Mouse (Mus musculus) adipocyte (in vitro differentiated cells): ENCODE measurements at regions not wholly inside any gene's neighbourhood (a gene's known extent, or its start where the extent isn't known, plus 50 kb on each side); places are given as distances from the start of the nearest gene placed in this dataset.

ENCODE experiments used
- DNase-seq: peaks from one replicate; pipeline ENCODE4 v3.0.0-alpha.2; 2016; ENCODE audit warnings: low spot score

- peak; percentile 61 for DNase-seq
Measured at GRCm38 (mm10) chr9:122437464-122437863, 86.1 kb downstream of the Abhd5 start.

GRCm38 (mm10) chr9:122446387-122447105 is 95.1 kb downstream of the Abhd5 start:
- peak; percentile 28 for DNase-seq

GRCm38 (mm10) chr9:122447568-122447967 is 96.2 kb downstream of the Abhd5 start:
- DNase-seq = no peak

- DNase-seq = no peak
Measured at GRCm38 (mm10) chr9:122448342-122448741, 96.9 kb downstream of the Abhd5 start.

GRCm38 (mm10) chr9:122450524-122450923 is 99.1 kb downstream of the Abhd5 start:
- DNase-seq = no peak

GRCm38 (mm10) chr9:122455301-122455700 is 103.9 kb downstream of the Abhd5 start:
- DNase-seq = no peak

GRCm38 (mm10) chr9:122455779-122456178 is 104.4 kb downstream of the Abhd5 start:
- DNase-seq = no peak

- no peak for DNase-seq
Measured at GRCm38 (mm10) chr9:122459491-122459890, 108.1 kb downstream of the Abhd5 start.

- DNase-seq = peak; percentile 83
Measured at GRCm38 (mm10) chr9:122471539-122471938, 120.1 kb downstream of the Abhd5 start.

GRCm38 (mm10) chr9:122476356-122476755 is 124.9 kb downstream of the Abhd5 start:
- peak; percentile 51 for DNase-seq

GRCm38 (mm10) chr9:122487001-122487400 is 135.6 kb downstream of the Abhd5 start:
- no peak for DNase-seq

GRCm38 (mm10) chr9:122494691-122495090 is 143.3 kb downstream of the Abhd5 start:
- DNase-seq = peak; percentile 22

GRCm38 (mm10) chr9:122496482-122496985 is 145.1 kb downstream of the Abhd5 start:
- DNase-seq = no peak

GRCm38 (mm10) chr9:122501864-122502341 is 150.5 kb downstream of the Abhd5 start:
- no peak for DNase-seq

GRCm38 (mm10) chr9:122521569-122521968 is 170.2 kb downstream of the Abhd5 start:
- peak; percentile 87 for DNase-seq

GRCm38 (mm10) chr9:122525621-122526055 is 174.2 kb downstream of the Abhd5 start:
- peak; percentile 36 for DNase-seq

GRCm38 (mm10) chr9:122528267-122528666 is 176.9 kb downstream of the Abhd5 start:
- DNase-seq = no peak

- no peak for DNase-seq
Measured at GRCm38 (mm10) chr9:122529721-122530120, 178.3 kb downstream of the Abhd5 start.

- no peak for DNase-seq
Measured at GRCm38 (mm10) chr9:122531806-122532205, 180.4 kb downstream of the Abhd5 start.

GRCm38 (mm10) chr9:122534121-122534814 is 182.9 kb downstream of the Abhd5 start:
- no peak for DNase-seq

GRCm38 (mm10) chr9:122534965-122535364 is 183.6 kb downstream of the Abhd5 start:
- no peak for DNase-seq

- peak; percentile 31 for DNase-seq
Measured at GRCm38 (mm10) chr9:122540091-122540490, 188.7 kb downstream of the Abhd5 start.

- DNase-seq = no peak
Measured at GRCm38 (mm10) chr9:122556051-122556450, 191.1 kb upstream of the Topaz1 start.
